ENCODE assay signal across 8 mouse cellular contexts in genomic region chr17:8592427-8593277, GRCm38 (mm10). TPM values are rescaled to one million over a fixed set of nuclear protein-coding genes. Genes with fewer than 3 reads are reported as not detected.
DNase-seq lines count a peak whose midpoint lies in the region; ATAC-seq lines count a peak whose summit lies in the region.

No protein-coding gene starts in this region.

- H3K27me3 ChIP-seq in intestine, embryonic 14.5 days (replicated peaks; ENCODE audit: control insufficient read depth, insufficient read depth, low read length) = no peaks in the 10 kb centered on the region; the same call in 1 of the 2 replicates

- H3K9ac ChIP-seq in intestine, embryonic 14.5 days (ENCODE audit: low read length) = no peak overlapping the region

- 14% methylated on average over 22 of the region's 22 CpGs for WGBS in intestine, embryonic 14.5 days

- peak; percentile 47; the same call in 1 of the 2 replicates for ATAC-seq in intestine, embryonic 14.5 days (replicated peaks; ENCODE audit: low FRiP score, low TSS enrichment, low read depth)
- ATAC-seq in megakaryocyte-erythroid progenitor cell, adult 5-6 weeks (replicated peaks; ENCODE audit: low FRiP score, low TSS enrichment, poor library complexity, severe bottlenecking) = peak; percentile 90

- H3K36me3 ChIP-seq in intestine, embryonic 14.5 days (ENCODE audit: control insufficient read depth, insufficient read depth, low read length) = no peaks in the 10 kb centered on the region

- peak overlapping the region; percentile 40 for H3K4me2 ChIP-seq in intestine, embryonic 14.5 days (ENCODE audit: low read length)

- H3K4me1 ChIP-seq in intestine, embryonic 14.5 days (replicated peaks; ENCODE audit: control insufficient read depth, insufficient read depth, low read length) = no peaks in the 10 kb centered on the region

- H3K4me3 ChIP-seq in intestine, embryonic 14.5 days (ENCODE audit: low read depth, low read length) = no peak overlapping the region

- no peaks in the 10 kb centered on the region for H3K9me3 ChIP-seq in intestine, embryonic 14.5 days (ENCODE audit: control insufficient read depth, low read length)

- peak; percentile 14 for DNase-seq in WW6 (ENCODE audit: low read depth, low spot score)
- DNase-seq in embryo, embryonic 10 days (ENCODE audit: low spot score) = peak; percentile 81
- DNase-seq in gastrocnemius, postnatal 36 days = peak; percentile 59 to 68
- DNase-seq in intestine, embryonic 14.5 days (ENCODE audit: low spot score) = peak; percentile 89
- peak; percentile 74 to 75 for DNase-seq in left cerebral cortex, postnatal 10 days (ENCODE audit: extremely low spot score in 1 of 2, low spot score in 2 of 2)
- DNase-seq in right cerebral cortex, postnatal 36 days (ENCODE audit: low spot score in 2 of 2) = peak; percentile 25 to 47
- DNase-seq in yolk sac, embryonic 10.5 days (ENCODE audit: low spot score) = peak; percentile 29

- intact Hi-C loops in gastrocnemius, postnatal 36 days (cut with DNase I) = loop anchor here (2.0 to 5.0 kb wide), 2 partner anchors 55 to 124 kb away; no protein-coding TSS in a partner anchor
- intact Hi-C loops in left cerebral cortex, postnatal 10 days (cut with DNase I) = loop anchor here (2.0 to 10.0 kb wide), 3 partner anchors 65 to 198 kb away; partner anchors contain the start of gene Pde10a

- H3K27ac ChIP-seq in intestine, embryonic 14.5 days (ENCODE audit: low read depth) = no peak overlapping the region

RNA-seq across cellular contexts. Expression of gene Gm17087, which starts 25.9 kb away (rescaled TPM):
- not detected for total RNA-seq in gastrocnemius, postnatal 36 days (2021)
- not detected in 2 replicates for polyA plus RNA-seq in intestine, embryonic 14.5 days (2014; fragmentation: Nextera tagmentation; extraction: Ambion mirVana)
- total RNA-seq in left cerebral cortex, postnatal 10 days (2021) = not detected
- not detected in 2 replicates for total RNA-seq in megakaryocyte-erythroid progenitor cell, adult 5-6 weeks (2014; fragmentation: Nextera tagmentation)
- total RNA-seq in megakaryocyte-erythroid progenitor cell, adult 5-6 weeks (2017) = not detected in 2 replicates

Comparison
In these comparisons a context has a peak if more than half of its experiments do, and no peak if none do; other contexts are left out.
1. DNase-seq: peak in every context shown above with its lines; median percentile 89 in intestine, embryonic 14.5 days; 81 in embryo, embryonic 10 days; 74 in left cerebral cortex, postnatal 10 days; 64 in gastrocnemius, postnatal 36 days; 36 in right cerebral cortex, postnatal 36 days; 29 in yolk sac, embryonic 10.5 days; 14 in WW6.